Mouse (Mus musculus): ENCODE data around the gene Olfr775. TPM values are rescaled to one million over a fixed set of nuclear protein-coding genes. Genes with fewer than 3 reads are reported as not detected.

The Olfr775 gene
- polyA plus RNA-seq (2012; ENCODE audit: low replicate concordance): not detected in 2 replicates

DNA sequence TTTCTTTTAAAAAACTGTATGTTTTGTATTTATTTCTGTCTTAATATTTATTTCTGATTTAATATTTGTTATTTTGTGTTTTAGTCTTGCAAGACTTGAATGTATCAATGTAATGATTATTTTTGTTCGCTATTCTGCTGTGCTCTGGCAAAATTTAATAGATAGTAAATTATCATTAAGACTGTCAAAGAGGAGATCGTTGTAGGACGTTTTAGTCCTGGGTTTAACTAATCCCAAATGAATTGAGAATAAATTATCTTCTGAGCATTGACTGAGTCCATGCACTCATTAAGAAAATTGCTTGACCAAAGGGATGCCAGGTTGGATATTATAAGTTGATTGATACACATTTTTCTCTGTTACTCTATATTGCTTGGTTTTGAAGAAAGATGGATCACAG lies at the start of gene Olfr775:
Olfr775 (plus strand) TSS at position 301 of the 400 bp plus-strand sequence.

DNA sequence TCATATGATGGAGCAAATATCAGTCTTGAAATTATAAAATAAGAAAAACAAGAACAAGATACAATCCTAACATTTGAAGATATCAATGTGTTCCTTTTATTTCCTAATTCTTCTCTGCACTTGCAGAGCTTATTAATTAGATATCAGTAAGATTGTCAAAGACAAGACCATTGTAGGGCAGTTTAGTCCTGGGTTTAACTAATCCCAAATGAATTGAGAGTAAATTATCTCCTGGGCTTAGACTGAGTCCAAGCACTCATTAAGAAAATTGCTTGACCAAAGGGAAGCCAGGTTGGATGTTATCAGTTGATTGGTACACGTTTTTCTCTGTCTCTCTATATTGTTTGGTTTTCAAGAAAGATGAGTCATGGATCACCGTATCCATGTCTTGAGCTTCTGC lies 12.3 kb upstream of the Olfr775 start, which contains the start of gene Olfr774:
Olfr774 (plus strand) TSS at position 301 of the 400 bp plus-strand sequence.

DNA sequence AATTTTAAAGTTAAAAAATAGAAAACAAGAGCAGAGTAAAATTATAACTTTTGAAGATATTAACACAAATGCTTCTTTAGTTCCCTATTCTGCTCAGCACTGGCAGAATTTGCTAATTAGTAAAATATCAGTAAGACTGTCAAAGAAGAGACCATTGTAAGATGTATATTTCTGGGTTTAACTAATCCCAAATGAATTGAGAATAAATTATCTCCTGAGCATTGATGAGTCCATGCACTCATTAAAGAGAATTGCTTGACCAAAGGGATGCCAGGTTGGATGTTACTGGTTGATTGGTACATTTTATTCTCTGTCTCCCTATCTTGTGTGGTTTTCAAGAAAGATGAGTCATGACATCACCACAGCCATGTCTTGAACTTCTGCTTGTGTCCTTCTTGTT lies 10.6 kb downstream of the Olfr775 start, which contains the start of gene Olfr776:
Olfr776 (plus strand) TSS at position 301 of the 400 bp plus-strand sequence.

DNA sequence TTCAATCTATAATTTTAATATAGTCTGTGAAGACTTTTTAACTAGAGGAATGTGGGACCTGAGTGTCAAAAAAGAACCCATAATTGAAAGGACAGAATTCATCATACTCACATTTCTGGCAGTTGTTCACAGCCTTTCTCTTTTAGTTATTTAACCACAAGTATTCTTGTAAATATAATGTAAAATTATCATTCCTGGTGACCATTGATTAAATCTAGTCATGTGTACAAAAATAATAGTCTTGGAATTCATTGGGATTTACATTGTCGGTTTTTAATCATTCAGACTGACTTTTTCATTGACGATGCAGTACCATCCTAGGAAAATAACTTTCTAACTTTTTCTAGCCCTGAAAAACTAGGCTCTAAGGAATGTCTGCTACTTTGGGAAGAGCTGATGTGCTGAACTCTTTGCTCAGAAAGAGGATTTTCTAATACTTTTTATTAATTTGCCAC lies 22.9 kb downstream of the Olfr775 start, which contains the start of gene Olfr777:
Olfr777 (minus strand) TSS at position 405 of the 455 bp plus-strand sequence.

Other genes starting within 250 kb of the Olfr775 start
- not detected in 2 replicates for gene Olfr763, start 237.6 kb upstream of the Olfr775 start, polyA plus RNA-seq (2012; ENCODE audit: low replicate concordance)
- not detected in 2 replicates for gene Olfr764-ps1, start 208.5 kb upstream of the Olfr775 start, polyA plus RNA-seq (2012; ENCODE audit: low replicate concordance)
- gene Olfr765, start 198.4 kb upstream of the Olfr775 start, polyA plus RNA-seq (2012; ENCODE audit: low replicate concordance): not detected in 2 replicates
- gene Olfr766-ps1, start 179.4 kb upstream of the Olfr775 start, polyA plus RNA-seq (2012; ENCODE audit: low replicate concordance): not detected in 2 replicates
- gene Olfr767, start 165.5 kb upstream of the Olfr775 start, polyA plus RNA-seq (2012; ENCODE audit: low replicate concordance): not detected in 2 replicates
- gene Olfr768, start 149.0 kb upstream of the Olfr775 start, polyA plus RNA-seq (2012; ENCODE audit: low replicate concordance): not detected in 2 replicates
- gene Olfr769, start 130.6 kb upstream of the Olfr775 start, polyA plus RNA-seq (2012; ENCODE audit: low replicate concordance): not detected in 2 replicates
- not detected in 2 replicates for gene Olfr770, start 109.4 kb upstream of the Olfr775 start, polyA plus RNA-seq (2012; ENCODE audit: low replicate concordance)
- not detected in 2 replicates for gene Olfr771, start 83.7 kb upstream of the Olfr775 start, polyA plus RNA-seq (2012; ENCODE audit: low replicate concordance)
- gene Olfr772, start 70.5 kb upstream of the Olfr775 start, polyA plus RNA-seq (2012; ENCODE audit: low replicate concordance): not detected in 2 replicates
- gene Olfr773, start 61.0 kb upstream of the Olfr775 start, polyA plus RNA-seq (2012; ENCODE audit: low replicate concordance): not detected in 2 replicates
- not detected in 2 replicates for gene Olfr774, start 12.2 kb upstream of the Olfr775 start, polyA plus RNA-seq (2012; ENCODE audit: low replicate concordance)
- gene Olfr776, start 10.7 kb downstream of the Olfr775 start, polyA plus RNA-seq (2012; ENCODE audit: low replicate concordance): not detected in 2 replicates
- gene Olfr777, start 23.1 kb downstream of the Olfr775 start, polyA plus RNA-seq (2012; ENCODE audit: low replicate concordance): not detected in 2 replicates
- gene Olfr780, start 69.7 kb downstream of the Olfr775 start, polyA plus RNA-seq (2012; ENCODE audit: low replicate concordance): not detected in 2 replicates
- not detected in 2 replicates for gene Olfr781, start 80.4 kb downstream of the Olfr775 start, polyA plus RNA-seq (2012; ENCODE audit: low replicate concordance)
- gene Olfr782, start 100.4 kb downstream of the Olfr775 start, polyA plus RNA-seq (2012; ENCODE audit: low replicate concordance): not detected in 2 replicates
- gene Olfr784, start 135.7 kb downstream of the Olfr775 start, polyA plus RNA-seq (2012; ENCODE audit: low replicate concordance): not detected in 2 replicates
- not detected in 2 replicates for gene Olfr785, start 157.0 kb downstream of the Olfr775 start, polyA plus RNA-seq (2012; ENCODE audit: low replicate concordance)
- not detected in 2 replicates for gene Olfr786, start 178.9 kb downstream of the Olfr775 start, polyA plus RNA-seq (2012; ENCODE audit: low replicate concordance)
- gene Olfr787, start 213.4 kb downstream of the Olfr775 start, polyA plus RNA-seq (2012; ENCODE audit: low replicate concordance): not detected in 2 replicates
- gene Olfr788, start 222.6 kb downstream of the Olfr775 start, polyA plus RNA-seq (2012; ENCODE audit: low replicate concordance): not detected in 2 replicates
- not detected in 2 replicates for gene Olfr789, start 236.3 kb downstream of the Olfr775 start, polyA plus RNA-seq (2012; ENCODE audit: low replicate concordance)

All from leukemia stem cell, adult 10-12 weeks (primary cell).